Mouse (Mus musculus) layer of hippocampus, adult 11-12 months (tissue): Measurements from ENCODE around the gene Hist1h3f.
A peak's percentile ranks its signal among the peaks of the same experiment; 100 is the strongest.
"Not testable (repeated sequence)": the region's sequence is repeated elsewhere in the genome, so short reads cannot be mapped to it uniquely, and the experiment has no call there.

Experiments
- DNase-seq: peaks from one replicate; pipeline ENCODE4 v3.0.0; 2022; ENCODE audit warnings: low spot score

Gene Hist1h3f

DNA sequence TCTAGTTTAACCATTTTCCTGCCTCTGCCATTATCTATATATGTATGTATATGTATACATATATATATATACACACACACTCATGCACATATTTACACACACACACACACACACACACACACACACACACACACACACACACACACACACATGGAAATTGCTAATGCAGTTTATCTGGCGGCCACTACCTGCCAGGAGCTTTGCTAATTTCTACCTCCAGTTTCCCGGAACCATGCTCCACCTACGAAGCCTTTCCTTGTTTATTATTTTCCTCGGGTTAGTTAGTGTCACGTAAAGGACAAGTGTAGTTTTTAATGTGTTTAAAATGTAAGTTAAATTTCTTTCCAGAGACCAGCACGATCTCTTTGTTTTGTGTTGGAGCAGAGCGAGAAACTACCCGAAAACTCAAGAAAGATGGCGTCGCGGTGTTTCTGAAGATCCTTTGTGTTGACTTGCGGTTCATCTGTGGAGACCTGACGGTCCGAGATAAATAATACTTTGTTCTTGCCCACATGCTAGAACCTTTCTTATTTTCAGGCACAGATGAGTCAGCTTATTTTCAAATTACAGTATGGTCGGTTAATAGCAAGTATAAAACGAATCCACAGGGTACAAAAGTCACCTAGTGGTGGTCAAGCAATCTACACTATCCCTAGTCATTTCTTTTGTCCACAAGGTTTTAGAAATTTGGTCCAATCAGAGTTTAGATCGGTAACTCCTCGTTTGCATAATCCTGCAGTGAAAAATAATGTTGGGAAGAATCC lies 19.0 kb downstream of the Hist1h3f start:
- DNase-seq: peak; percentile 43

DNA sequence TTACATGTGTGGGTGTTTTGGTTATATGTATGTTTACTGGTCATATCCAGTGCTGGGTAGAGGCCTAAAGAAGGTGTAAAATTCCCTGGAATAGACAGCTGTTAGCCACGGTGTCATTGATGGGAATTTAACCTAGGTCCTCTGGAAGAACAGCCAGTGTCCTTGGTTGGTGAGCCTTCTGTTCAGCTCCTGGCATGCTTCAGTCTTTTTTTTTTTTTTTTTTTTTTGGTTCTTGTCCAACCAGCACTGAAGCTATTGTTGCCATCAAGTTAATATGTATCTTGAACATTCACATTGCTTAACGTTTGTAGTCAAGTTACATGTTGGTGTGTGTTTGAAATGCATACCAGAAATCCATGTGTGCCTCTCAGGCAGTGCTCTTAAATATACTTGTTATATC lies 20.6 kb downstream of the Hist1h3f start:
- DNase-seq: no peak

DNA sequence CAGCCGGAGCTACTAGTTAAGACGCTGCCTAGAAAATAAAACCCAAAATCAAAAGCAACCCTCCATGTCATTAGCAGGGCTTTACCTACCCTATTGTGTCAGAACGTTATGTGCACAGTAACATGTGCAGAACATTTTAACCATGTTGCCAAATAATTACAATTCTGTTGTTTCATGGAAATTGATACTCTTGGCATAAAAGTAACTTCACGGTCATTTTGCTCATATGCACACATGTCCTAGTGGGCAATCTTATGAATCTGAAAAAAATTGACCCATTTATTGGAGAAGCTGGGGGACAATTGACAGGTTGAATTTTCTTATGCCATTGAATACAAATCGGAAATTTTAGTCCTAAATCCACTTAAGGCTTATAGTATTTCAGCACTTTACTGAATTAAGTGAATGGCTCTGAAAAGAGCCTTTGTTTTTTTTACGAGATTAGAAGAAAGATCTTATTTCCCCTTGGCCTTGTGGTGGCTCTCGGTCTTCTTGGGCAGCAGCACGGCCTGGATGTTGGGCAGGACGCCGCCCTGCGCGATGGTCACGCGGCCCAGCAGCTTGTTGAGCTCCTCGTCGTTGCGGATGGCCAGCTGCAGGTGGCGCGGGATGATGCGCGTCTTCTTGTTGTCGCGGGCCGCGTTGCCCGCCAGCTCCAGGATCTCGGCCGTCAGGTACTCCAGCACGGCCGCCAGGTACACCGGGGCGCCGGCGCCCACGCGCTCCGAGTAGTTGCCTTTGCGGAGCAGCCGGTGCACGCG lies 26.6 kb downstream of the Hist1h3f start:
- not testable (repeated sequence) for DNase-seq

DNA sequence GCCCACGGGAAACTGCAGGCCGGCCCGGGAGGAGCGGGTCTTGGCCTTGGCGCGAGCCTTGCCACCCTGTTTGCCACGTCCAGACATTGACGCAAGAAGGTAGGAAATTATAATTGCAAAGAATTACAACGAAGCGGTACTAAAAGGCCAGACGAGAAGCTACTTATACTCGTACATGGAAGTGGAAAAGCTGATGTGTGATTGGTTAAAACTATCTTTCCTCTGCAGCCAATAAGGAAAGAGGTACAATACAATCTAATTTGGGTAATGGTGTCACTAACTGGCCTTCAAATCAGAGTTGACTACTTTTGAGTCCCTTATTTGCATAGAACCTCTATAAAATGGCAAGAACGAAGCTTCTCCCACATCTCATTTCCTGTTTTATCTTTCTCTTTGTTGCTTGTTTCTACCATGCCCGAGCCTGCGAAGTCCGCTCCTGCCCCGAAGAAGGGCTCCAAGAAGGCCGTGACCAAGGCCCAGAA lies 27.2 kb downstream of the Hist1h3f start, which contains the start of the genes Hist1h2ae and Hist1h2bg:
Hist1h2ae (minus strand) TSS at position 199 of the 482 bp plus-strand sequence.
Hist1h2bg (plus strand) TSS at position 375 of the 482 bp plus-strand sequence.
- DNase-seq: peak; percentile 78

DNA sequence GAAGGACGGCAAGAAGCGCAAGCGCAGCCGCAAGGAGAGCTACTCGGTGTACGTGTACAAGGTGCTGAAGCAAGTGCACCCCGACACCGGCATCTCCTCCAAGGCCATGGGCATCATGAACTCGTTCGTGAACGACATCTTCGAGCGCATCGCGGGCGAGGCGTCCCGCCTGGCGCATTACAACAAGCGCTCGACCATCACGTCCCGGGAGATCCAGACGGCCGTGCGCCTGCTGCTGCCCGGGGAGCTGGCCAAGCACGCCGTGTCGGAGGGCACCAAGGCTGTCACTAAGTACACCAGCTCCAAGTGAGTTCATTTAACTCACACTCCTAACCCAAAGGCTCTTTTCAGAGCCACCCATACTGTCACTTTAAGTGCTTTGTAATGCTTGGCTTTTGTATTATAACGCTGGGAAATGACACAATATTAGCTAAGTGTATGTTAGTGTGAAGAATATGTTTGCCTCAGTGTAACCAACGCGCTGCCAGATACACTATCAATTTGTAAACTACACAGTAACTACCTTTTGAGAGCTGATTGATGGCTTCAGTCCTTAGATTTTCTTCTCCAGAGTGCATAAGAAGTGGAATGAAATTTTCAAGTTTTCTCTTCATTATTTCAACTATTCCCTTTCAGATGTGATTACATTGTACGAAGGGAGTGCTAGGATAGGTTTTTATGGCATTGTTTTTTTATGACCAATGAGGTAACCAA lies 27.8 kb downstream of the Hist1h3f start:
- not testable (repeated sequence) for DNase-seq

DNA sequence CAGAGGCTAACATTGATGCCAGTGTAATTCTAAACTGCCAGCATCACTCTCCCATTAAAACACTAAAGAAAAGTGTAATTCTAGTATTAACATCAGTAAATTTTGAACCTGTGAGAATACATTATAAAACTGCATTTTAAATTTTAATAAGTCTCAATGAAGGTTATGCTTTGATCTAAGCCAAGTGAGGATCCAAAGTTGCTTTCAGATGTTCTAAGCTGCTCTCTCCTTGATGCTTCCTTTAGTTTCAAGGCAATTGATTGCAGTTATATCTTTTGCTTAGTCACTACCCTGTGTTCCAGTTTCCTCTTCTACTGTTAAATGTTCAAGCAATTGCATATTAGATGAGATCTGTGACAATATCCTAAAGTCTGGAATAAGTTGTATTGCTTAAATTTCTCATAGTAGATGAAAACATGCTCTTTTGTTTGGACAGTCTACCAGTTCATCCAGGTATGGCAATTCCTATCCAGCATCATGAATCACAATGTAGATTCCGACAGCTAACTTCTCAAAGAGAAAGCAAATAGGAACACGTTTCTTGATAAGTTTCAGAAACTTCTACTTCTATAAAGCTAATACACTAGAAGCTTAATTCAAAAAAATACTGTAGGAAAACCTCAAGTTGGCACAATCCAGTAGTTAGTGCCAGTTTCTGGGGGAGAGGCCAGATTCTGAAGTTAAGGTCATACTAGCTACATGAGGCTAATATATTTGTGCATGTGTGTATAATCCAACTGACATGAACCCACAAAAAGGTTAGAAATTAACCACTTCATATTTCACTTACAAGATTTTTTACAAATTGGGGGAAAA lies 28.6 kb downstream of the Hist1h3f start:
- DNase-seq: no peak

DNA sequence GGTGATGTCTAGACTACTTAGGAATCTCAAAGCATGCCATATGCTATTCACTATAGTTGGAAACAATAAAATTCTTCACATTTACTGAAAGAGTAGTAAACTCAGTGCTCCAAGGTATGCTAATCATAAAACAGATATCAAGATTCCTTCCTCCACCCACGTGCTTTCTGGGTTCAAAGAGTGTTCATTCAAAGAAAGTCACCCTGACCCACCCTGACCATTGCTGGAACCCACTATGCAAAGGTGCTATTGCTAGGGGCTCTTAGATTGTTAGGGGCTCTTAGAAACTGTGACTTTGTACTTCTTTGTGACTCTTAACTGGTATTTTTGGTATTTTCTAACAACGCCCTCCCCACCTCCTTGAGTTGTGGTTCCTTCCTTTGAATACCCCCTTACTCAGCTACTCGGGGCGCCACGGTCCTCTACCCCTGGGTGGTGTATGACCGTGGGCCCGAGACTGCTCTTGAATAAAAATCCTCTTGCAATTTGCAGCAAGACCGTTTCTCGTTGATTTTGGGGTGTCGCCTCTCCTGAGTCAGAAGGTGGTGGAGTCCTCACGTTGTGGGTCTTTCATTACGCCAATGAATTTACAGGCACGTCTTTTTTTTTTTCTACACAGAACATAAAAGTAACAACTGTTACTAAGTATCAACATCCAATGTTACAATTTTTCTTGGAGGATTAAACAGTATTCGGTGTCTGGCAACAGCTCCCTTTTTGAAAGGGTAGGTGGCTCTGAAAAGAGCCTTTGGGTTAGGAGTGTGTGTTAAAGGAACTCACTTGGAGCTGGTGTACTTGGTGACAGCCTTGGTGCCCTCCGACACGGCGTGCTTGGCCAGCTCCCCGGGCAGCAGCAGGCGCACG lies 29.4 kb downstream of the Hist1h3f start:
- not testable (repeated sequence) for DNase-seq

GRCm38 (mm10) chr13:23573898-23574524 lies 30.2 kb downstream of the Hist1h3f start, which contains the start of the genes Hist1h2bf and Hist1h2ad:
TSS of gene Hist1h2bf (minus strand) at chr13:23574196.
TSS of gene Hist1h2ad (plus strand) at chr13:23574381.
- DNase-seq: peak; percentile 93

DNA sequence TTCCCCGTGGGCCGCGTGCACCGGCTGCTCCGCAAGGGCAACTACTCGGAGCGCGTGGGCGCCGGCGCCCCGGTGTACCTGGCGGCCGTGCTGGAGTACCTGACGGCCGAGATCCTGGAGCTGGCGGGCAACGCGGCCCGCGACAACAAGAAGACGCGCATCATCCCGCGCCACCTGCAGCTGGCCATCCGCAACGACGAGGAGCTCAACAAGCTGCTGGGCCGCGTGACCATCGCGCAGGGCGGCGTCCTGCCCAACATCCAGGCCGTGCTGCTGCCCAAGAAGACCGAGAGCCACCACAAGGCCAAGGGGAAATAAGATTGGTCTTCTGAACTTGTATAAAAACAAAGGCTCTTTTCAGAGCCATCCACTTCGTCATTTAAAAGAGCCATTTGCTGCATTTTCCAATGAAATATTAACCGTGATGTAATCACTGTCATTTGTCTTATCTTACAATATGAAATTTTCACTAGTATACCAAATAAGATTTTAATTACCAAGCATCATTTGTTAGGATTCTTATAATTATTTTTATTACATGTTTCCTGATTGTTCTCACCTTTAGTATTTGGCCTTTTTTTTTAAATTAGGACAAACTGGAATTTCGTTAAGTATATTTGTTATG lies 30.8 kb downstream of the Hist1h3f start:
- not testable (repeated sequence) for DNase-seq

- peak; percentile 72 for DNase-seq
These were observed 31.5 kb downstream of the Hist1h3f start, which contains the start of gene Hist1h3d for GRCm38 (mm10) chr13:23575271-23575851. TSS of gene Hist1h3d (plus strand) at chr13:23575763.

- DNase-seq: not testable (repeated sequence)
These were observed 32.0 kb downstream of the Hist1h3f start for GRCm38 (mm10) chr13:23575864-23576313.

- DNase-seq: no peak
These were observed 32.6 kb downstream of the Hist1h3f start for GRCm38 (mm10) chr13:23576351-23576881.

DNA sequence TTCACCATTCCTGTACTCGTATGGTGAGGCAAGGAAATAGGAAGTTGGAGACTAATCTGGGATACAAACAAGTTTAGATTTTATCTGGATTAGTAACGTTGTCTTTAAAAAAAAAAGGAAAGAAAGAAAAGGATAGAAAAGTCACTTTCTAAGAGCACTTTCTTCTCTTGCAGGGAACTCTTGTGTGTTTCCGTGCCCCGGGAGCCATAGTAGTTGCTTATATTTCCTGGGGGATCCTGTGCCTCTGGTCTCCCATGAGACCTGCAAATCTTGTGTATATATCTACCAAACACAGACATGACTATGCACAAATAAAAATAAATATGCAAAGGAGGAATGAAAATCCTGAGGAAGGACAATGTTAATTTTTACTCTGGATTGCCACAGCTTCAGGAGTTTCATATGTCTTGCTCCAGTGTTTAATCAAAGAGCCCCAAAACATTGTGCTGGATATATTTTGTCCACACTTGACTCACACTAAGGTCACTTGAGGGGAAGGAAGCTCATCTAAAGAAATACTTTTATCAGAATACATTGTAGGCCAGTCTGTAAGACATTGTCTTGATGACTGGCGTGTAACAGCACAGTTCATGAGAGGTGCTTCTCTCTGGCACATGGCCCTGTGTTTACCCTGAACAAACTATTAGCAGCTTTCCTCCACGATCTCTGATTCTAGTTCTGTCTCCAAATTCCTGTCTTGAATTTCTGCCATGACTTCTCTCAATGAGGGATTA lies 33.2 kb downstream of the Hist1h3f start:
- no peak for DNase-seq

- no peak for DNase-seq
These were observed 34.0 kb downstream of the Hist1h3f start for GRCm38 (mm10) chr13:23577835-23578234.

DNA sequence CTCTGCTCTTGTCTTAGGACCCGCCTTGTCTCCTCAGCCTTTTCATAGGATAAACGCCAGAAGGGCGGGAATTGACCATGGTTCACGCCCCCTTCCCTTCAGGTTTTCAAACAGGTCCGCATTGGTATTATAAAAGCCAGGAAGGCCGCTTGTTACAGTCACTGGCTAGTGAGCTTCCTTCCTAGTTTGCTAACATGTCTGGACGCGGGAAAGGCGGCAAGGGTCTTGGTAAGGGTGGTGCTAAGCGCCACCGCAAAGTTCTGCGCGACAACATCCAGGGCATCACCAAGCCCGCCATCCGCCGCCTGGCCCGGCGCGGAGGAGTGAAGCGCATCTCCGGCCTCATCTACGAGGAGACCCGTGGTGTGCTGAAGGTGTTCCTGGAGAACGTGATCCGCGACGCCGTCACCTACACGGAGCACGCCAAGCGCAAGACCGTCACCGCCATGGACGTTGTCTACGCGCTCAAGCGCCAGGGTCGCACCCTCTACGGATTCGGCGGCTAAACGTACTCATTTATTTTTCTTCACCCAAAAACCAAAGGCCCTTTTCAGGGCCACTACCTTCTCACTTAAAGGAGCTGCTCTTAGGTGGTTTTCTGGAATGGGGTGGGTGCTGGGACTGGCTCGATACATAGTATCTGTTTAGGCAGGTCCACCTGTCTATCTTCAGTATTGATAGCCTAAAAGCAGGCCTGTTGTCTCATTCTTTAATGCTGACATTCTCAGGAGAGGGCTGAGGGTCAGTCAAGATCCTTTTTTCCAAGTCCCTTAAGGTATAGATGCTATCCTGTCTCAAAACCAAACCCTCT lies 37.8 kb downstream of the Hist1h3f start, which contains the start of gene Hist1h4d:
Hist1h4d (plus strand) TSS at position 191 of the 811 bp plus-strand sequence.
- DNase-seq: peak; percentile 98

DNA sequence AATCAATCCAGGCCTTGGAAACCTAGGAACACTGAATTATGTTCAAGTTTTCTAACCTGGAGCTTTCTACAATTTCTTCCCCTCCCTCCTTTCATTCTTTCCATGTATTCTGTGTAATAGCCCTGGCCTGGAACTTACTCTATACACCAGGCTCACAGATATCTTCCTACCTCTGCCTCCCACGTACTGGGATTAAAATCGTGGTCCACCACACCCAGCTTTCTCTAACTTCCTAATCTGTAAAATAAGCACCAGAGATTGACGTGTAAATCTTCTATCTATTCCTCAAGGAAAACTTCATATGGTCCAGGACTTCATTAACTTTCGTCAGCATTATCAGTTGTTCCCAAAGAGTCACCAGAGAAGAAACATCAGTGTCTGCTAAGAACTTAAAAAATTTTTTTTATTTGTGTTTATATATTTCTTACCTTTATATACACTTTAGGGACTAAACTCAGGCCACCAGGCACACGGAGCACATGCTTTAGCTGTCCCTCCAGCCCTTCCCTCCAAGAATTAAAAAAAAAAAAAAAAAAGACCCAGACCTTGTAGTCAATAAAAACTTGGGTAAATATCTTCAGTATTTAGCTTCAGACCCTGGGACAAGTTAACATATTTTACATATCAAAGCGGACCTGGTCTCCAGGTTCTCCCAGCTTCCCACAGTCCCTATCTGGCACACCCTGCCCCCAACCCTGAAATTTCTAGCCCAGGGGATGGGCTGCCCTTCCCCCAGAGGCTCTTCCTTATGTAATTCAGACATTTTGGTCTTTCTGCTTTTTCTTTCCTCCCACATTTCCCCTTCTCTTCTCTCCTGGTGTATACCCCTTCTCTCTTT lies 38.6 kb downstream of the Hist1h3f start:
- no peak for DNase-seq
